Mouse (Mus musculus) bone marrow macrophage, adult 2 months (primary cell): ENCODE measurements around the gene Timm17b.

ENCODE experiments used
- CTCF ChIP-seq: IDR thresholded peaks from 2 replicates; pipeline ENCODE4 v1.5.1; 2012; ENCODE audit warnings: low read depth, mild to moderate bottlenecking, low read length, moderate library complexity
- POLR2A ChIP-seq: IDR thresholded peaks from 2 replicates; pipeline ENCODE4 v1.6.1; 2012; ENCODE audit warnings: mild to moderate bottlenecking, low read depth, low read length, borderline replicate concordance

DNA sequence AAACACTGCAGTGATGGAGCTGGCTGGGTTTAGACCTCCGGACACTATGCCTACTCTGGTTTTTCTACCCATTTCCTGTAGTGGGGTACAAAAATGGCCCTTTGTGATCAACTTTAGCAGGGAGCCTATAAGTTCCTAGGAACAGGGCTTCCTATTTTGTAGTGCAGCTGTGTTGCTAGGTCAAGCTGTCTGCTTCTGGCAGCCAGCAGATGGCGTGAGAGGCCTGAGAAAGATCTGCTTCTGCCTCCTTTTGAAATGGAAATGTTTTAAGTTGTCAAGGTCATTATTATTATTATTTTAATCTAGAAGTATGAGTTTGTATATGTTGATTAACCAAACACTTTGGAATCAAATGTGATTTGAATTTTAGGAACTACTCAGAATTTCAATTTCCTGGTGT, 44.6 kb upstream of the Timm17b start:
- no peak for TF ChIP-seq CTCF
- no peak for TF ChIP-seq POLR2A
